Mouse (Mus musculus): ENCODE results near the gene Zfp595. TPM values are rescaled to one million over a fixed set of nuclear protein-coding genes. Genes with fewer than 3 reads are reported as not detected.
"Not testable (repeated sequence)": the region's sequence is repeated elsewhere in the genome, so short reads cannot be mapped to it uniquely, and the experiment has no call there.

The Zfp595 gene
- polyA plus RNA-seq (2012; rRNA removed) (0.79 and 1.3 TPM in 2 replicates), polyA plus RNA-seq (2014; fragmentation: Nextera tagmentation; extraction: Ambion mirVana) (1.1 TPM in 2 replicates)

- Histone ChIP-seq H3K27me3 (ENCODE audit: control insufficient read depth, insufficient read depth, low read length) (no peaks in the 10 kb centered on the region), H3K4me1 (replicated peaks; ENCODE audit: control insufficient read depth in 2 of 2, insufficient read depth in 2 of 2, low read length in 1 of 2) (0 out of 4 replicates have a peak, but pooled peaks cover 0 to 6% of the 10 kb centered on the region in 2 experiments), H3K4me2 (ENCODE audit: low read depth) (peak within 1 kb of the TSS; percentile 57), H3K4me3 (ENCODE audit: insufficient read depth in 1 of 2, low read depth in 2 of 2, low read length in 2 of 2) (peak within 1 kb of the TSS; percentile 55 to 95), H3K9me3 (ENCODE audit: control insufficient read depth, low read length) (no peaks in the 10 kb centered on the region), H3K9ac (replicated peaks) (peak within 1 kb of the TSS; percentile 74), H3K36me3 (replicated peaks; ENCODE audit: control insufficient read depth, insufficient read depth, low read depth) (no peaks in the 10 kb centered on the region), H3K27ac (no peak within 1 kb of the TSS)
- peak; percentile 92 for ATAC-seq (ENCODE audit: insufficient read depth)
- TF ChIP-seq CTCF (IDR thresholded peaks at IDR 0.05; ENCODE audit: low read depth) (peak; percentile 79), EP300 (IDR thresholded peaks at IDR 0.05; ENCODE audit: low read depth) (no peak)
- WGBS (ENCODE audit: insufficient replicate concordance), result 15% methylated on average over 17 of the region's 17 CpGs
- DNase-seq (ENCODE audit: low read depth in 3 of 3, low spot score in 3 of 3), result peak; percentile 79 to 89 (median 80)
Measured at GRCm38 (mm10) chr13:67332019-67332724, at the start of gene Zfp595. Zfp595 (minus strand) TSS chr13:67332570.

GRCm38 (mm10) chr13:67376255-67376654, 43.9 kb upstream of the Zfp595 start:
- not testable (repeated sequence) for H3K9ac ChIP-seq (replicated peaks); H3K4me3 ChIP-seq (ENCODE audit: insufficient read depth in 1 of 2, low read depth in 2 of 2, low read length in 2 of 2); H3K36me3 ChIP-seq (replicated peaks; ENCODE audit: control insufficient read depth, insufficient read depth, low read depth); H3K9me3 ChIP-seq (ENCODE audit: control insufficient read depth, low read length); H3K27me3 ChIP-seq (ENCODE audit: control insufficient read depth, insufficient read depth, low read length); H3K27ac ChIP-seq; DNase-seq (ENCODE audit: low read depth in 3 of 3, low spot score in 3 of 3); ATAC-seq (ENCODE audit: insufficient read depth); H3K4me2 ChIP-seq (ENCODE audit: low read depth); H3K4me1 ChIP-seq (replicated peaks; ENCODE audit: control insufficient read depth in 2 of 2, insufficient read depth in 2 of 2, low read length in 1 of 2)
- 53% methylated on average over 3 of the region's 3 CpGs for WGBS (ENCODE audit: insufficient replicate concordance)

- 7% methylated on average over 13 of the region's 15 CpGs for WGBS (ENCODE audit: insufficient replicate concordance)
- Histone ChIP-seq H3K4me3 (ENCODE audit: insufficient read depth in 1 of 2, low read depth in 2 of 2, low read length in 2 of 2) (peak within 1 kb of the TSS; percentile 51 to 82), H3K9ac (replicated peaks) (peak within 1 kb of the TSS; percentile 50), H3K4me2 (ENCODE audit: low read depth) (peak within 1 kb of the TSS; percentile 60)
- H3K4me1 ChIP-seq (replicated peaks; ENCODE audit: control insufficient read depth in 2 of 2, insufficient read depth in 2 of 2, low read length in 1 of 2); H3K9me3 ChIP-seq (ENCODE audit: control insufficient read depth, low read length); H3K27ac ChIP-seq; H3K36me3 ChIP-seq (replicated peaks; ENCODE audit: control insufficient read depth, insufficient read depth, low read depth); H3K27me3 ChIP-seq (ENCODE audit: control insufficient read depth, insufficient read depth, low read length): not testable (repeated sequence)
- ATAC-seq (ENCODE audit: insufficient read depth) (peak; percentile 93), DNase-seq (ENCODE audit: low read depth in 3 of 3, low spot score in 3 of 3) (peak; percentile 58 to 76 (median 62))
Measured at GRCm38 (mm10) chr13:67375050-67375911, 42.9 kb upstream of the Zfp595 start, which contains the start of the genes Gm28041 and Zfp456. Gm28041 (minus strand) TSS chr13:67375733. Zfp456 (minus strand) TSS chr13:67375810.

- 0% methylated on average over 15 of the region's 15 CpGs for WGBS (ENCODE audit: insufficient replicate concordance)
- ATAC-seq (ENCODE audit: insufficient read depth) (peak; percentile 85), DNase-seq (ENCODE audit: low read depth in 3 of 3, low spot score in 3 of 3) (peak; percentile 69 to 77 (median 73))
- Histone ChIP-seq H3K4me2 (ENCODE audit: low read depth) (peak within 1 kb of the TSS; percentile 74), H3K27ac (peak within 1 kb of the TSS; percentile 62), H3K4me3 (ENCODE audit: insufficient read depth in 1 of 2, low read depth in 2 of 2, low read length in 2 of 2) (peak within 1 kb of the TSS; percentile 92 to 99), H3K27me3 (ENCODE audit: control insufficient read depth, insufficient read depth, low read length) (no peaks in the 10 kb centered on the region), H3K36me3 (replicated peaks; ENCODE audit: control insufficient read depth, insufficient read depth, low read depth) (no peaks in the 10 kb centered on the region), H3K4me1 (replicated peaks; ENCODE audit: control insufficient read depth in 2 of 2, insufficient read depth in 2 of 2, low read length in 1 of 2) (peaks cover 5 to 6% of the 10 kb centered on the region in 2 experiments), H3K9ac (replicated peaks) (peak within 1 kb of the TSS; percentile 85), H3K9me3 (ENCODE audit: control insufficient read depth, low read length) (no peaks in the 10 kb centered on the region)
- TF ChIP-seq EP300 (IDR thresholded peaks at IDR 0.05; ENCODE audit: low read depth), result no peak
- TF ChIP-seq CTCF (IDR thresholded peaks at IDR 0.05; ENCODE audit: low read depth), result peak; percentile 32
Measured at GRCm38 (mm10) chr13:67360131-67360744, 27.9 kb upstream of the Zfp595 start, which contains the start of the genes Gm28044 and Zfp953. Gm28044 (minus strand) TSS chr13:67360536. Zfp953 (minus strand) TSS chr13:67360605.
